In the genomic region with DNA sequence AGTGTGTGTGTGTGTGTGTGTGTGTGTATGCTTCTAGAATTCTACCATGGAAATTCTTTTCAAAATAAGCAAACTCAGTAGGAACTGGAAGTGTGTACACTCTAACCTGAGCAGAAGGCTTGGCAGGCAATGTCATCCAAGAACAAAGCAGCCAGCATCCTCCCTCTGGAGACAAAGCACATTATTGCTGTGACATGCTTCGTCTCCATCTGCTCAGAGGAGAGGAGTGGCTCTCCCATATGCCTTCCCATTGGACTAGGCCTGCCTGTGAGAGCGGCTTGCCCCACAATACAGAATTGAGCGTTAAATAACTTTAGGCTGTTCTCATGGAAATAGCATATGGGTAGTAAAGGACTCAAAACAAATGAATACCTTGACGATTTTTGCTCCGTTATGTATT, we compare ENCODE assay signal across 10 mouse cellular contexts.
DNase-seq lines count a peak whose midpoint lies in the region; ATAC-seq lines count a peak whose summit lies in the region.
"Had no signal": no experiment of that assay in that cellular context is flagged by ENCODE, and none has a peak within 500 bp of the region (broad histone marks: within the 10 kb centered on the region; RNA-seq: fewer than 3 reads in every experiment).

No protein-coding gene starts in this region.

- WGBS in hindbrain, embryonic 16.5 days: 26% methylated on average over 5 of the region's 5 CpGs
- 43% methylated on average over 5 of the region's 5 CpGs for WGBS in midbrain, embryonic 13.5 days

- H3K36me3 ChIP-seq in hindbrain, embryonic 16.5 days (ENCODE audit: control insufficient read depth, insufficient read depth, low read length): no peaks in the 10 kb centered on the region
- no peaks in the 10 kb centered on the region for H3K36me3 ChIP-seq in midbrain, embryonic 13.5 days

- H3K4me1 ChIP-seq in hindbrain, embryonic 16.5 days (ENCODE audit: control insufficient read depth, insufficient read depth, low read depth, low read length): peaks cover 4% of the 10 kb centered on the region
- H3K4me1 ChIP-seq in midbrain, embryonic 13.5 days (replicated peaks): peaks cover 10% of the 10 kb centered on the region
- H3K4me1 ChIP-seq: megakaryocyte, embryonic 14.5 days had no signal

- H3K9me3 ChIP-seq in hindbrain, embryonic 16.5 days (ENCODE audit: control insufficient read depth, low read length): no peaks in the 10 kb centered on the region
- no peaks in the 10 kb centered on the region for H3K9me3 ChIP-seq in midbrain, embryonic 13.5 days

- no peak overlapping the region for H3K4me3 ChIP-seq in hindbrain, embryonic 16.5 days (ENCODE audit: low read length)
- H3K4me3 ChIP-seq in midbrain, embryonic 13.5 days (replicated peaks): no peak overlapping the region
- H3K4me3 ChIP-seq: megakaryocyte, embryonic 14.5 days had no signal

- no peaks in the 10 kb centered on the region for H3K27me3 ChIP-seq in hindbrain, embryonic 16.5 days (replicated peaks; ENCODE audit: control insufficient read depth, insufficient read depth, low read length)
- H3K27me3 ChIP-seq in midbrain, embryonic 13.5 days: no peaks in the 10 kb centered on the region
- H3K27me3 ChIP-seq: megakaryocyte, embryonic 14.5 days had no signal

- no peak overlapping the region for H3K4me2 ChIP-seq in hindbrain, embryonic 16.5 days (ENCODE audit: low read length)
- no peak overlapping the region for H3K4me2 ChIP-seq in midbrain, embryonic 13.5 days (replicated peaks)

- peak; percentile 58 for DNase-seq in cerebellum, adult 11-12 months
- peak; percentile 34 for DNase-seq in embryo, embryonic 11 days
- DNase-seq in kidney, postnatal 25 days: no peak
- DNase-seq in urinary bladder, postnatal 14 days (ENCODE audit: low spot score): no peak
- DNase-seq in urinary bladder, postnatal 36 days (ENCODE audit: low spot score in 2 of 2): no peak
- DNase-seq: kidney, adult 11 months had no signal

- ATAC-seq in hindbrain, embryonic 16.5 days: peak; percentile 90
- peak; percentile 89 for ATAC-seq in midbrain, embryonic 13.5 days
- ATAC-seq in megakaryocyte-erythroid progenitor cell, adult 5-6 weeks (replicated peaks; ENCODE audit: low FRiP score, low TSS enrichment, poor library complexity, severe bottlenecking): no peak

- H3K27ac ChIP-seq in hindbrain, embryonic 16.5 days (ENCODE audit: low read depth, low read length): peak overlapping the region; percentile 57; the same call in 1 of the 2 replicates
- H3K27ac ChIP-seq in midbrain, embryonic 13.5 days: no peak overlapping the region

- H3K9ac ChIP-seq in hindbrain, embryonic 16.5 days (ENCODE audit: low read depth, low read length): no peak overlapping the region
- H3K9ac ChIP-seq in midbrain, embryonic 13.5 days (replicated peaks): no peak overlapping the region

Comparison
In these comparisons a context has a peak if more than half of its experiments do, and no peak if none do; other contexts are left out.
1. DNase-seq: peak in cerebellum, adult 11-12 months (single experiment) and embryo, embryonic 11 days (single experiment); none in kidney, postnatal 25 days (0 of 2), urinary bladder, postnatal 14 days (single experiment) and urinary bladder, postnatal 36 days (0 of 2).